Mouse (Mus musculus) gastrocnemius, postnatal 4 days (tissue): ENCODE measurements around the gene Fgfr2. TPM values are rescaled to one million over a fixed set of nuclear protein-coding genes. Genes with fewer than 3 reads are reported as not detected.
A peak's percentile ranks its signal among the peaks of the same experiment; 100 is the strongest.

Experiments
- DNase-seq, 2 experiments: peaks; one replicate each; pipeline ENCODE4 v3.0.0; 2021 to 2022; ENCODE audit warnings: low spot score in 2 of 2, mixed read lengths in 2 of 2
- total RNA-seq, 2 experiments: library from RNA; stranded (reverse); gene quantifications; 2 replicates each; pipeline ENCODE4 v1.2.3; 2021

Gene Fgfr2
- total RNA-seq, 2 experiments from 2014 or later: 6.5 to 8.0 TPM

GRCm38 (mm10) chr7:131605481-131605880, 1517.7 kb downstream of the Fgfr2 start:
- no peak for DNase-seq

DNA sequence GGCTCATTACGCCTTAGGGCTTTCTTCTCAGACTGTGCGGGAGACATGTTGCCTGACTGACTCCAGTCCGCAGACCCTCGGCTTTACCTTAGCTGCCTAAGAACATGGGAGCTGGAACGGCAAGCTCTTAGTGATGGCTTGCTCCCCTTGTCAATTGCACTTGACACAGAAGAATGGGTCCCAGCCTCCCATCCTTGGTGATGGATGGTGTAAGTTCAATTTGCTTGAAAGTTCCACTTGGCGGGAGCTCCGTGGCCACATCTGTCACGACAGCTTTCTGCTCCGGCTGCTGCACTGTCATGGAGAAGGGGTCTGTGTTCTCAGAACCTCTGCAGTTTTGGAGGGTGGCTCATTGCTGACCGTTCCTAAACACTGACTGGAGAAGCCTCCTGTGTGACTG, 1518.2 kb downstream of the Fgfr2 start:
- no peak for DNase-seq

- DNase-seq: no peak
These were observed 1520.0 kb downstream of the Fgfr2 start for GRCm38 (mm10) chr7:131603186-131603585.

- DNase-seq: no peak
These were observed 1521.0 kb downstream of the Fgfr2 start for GRCm38 (mm10) chr7:131602106-131602505.

DNA sequence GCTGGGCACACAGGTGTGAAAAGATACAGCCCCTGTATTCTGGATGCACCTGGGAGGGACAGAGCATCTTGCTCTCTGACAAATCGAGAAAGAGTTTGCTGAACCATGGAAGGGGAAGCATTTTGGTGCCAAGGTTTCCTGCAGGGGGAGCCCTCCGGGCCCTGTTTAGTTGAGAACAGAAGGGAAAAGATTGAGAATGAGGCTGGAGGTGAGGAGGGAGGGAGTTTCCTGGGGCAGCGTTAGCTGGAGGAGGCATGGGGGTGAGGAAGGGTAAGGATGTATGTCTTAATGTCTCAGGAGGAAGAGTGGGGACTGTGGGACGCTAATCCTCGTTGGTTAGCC, 1524.7 kb downstream of the Fgfr2 start:
- no peak for DNase-seq

GRCm38 (mm10) chr7:131597779-131598482, 1525.2 kb downstream of the Fgfr2 start:
- no peak for DNase-seq

GRCm38 (mm10) chr7:131585551-131585950, 1537.6 kb downstream of the Fgfr2 start:
- no peak for DNase-seq

DNA sequence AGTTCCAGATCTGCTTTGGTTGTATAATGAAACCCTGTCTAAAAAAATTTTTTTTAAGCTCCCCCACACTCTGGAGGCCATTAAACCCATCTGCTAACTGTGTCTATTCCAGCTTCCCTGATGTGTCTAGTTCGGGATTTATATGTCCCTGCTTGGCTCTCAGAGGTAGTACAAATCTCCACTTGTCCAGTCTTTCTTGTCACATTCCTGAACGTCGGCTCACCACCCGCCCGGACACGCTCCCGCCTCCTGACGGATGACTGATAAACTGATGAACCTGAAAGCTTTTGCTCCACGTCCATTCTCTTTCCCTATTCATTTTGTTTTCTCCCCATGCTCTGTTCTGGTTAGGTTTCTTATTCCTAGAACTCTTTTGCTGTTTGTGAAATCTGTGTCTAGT, 1541.0 kb downstream of the Fgfr2 start:
- DNase-seq: no peak

DNA sequence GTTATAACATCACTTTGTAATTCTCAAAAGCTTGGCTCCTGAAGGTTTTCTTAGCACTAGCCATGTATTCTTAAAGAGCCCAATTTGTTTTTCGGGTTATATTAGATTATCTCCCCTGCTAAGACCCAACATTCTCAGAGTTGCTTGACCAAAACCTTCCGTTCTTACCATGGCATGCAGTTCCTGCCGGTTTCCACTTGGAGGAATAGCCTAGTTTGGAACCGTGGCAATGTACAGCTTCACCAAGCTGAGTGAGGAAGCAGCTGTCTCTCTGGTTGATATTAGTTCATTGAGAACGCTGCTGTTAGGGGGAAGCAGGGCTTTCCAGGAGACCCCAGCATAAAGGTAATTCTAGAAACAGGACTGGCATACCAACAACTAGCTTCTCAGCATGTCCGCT, 1547.9 kb downstream of the Fgfr2 start:
- DNase-seq: no peak

- DNase-seq: no peak
These were observed 1562.5 kb downstream of the Fgfr2 start for GRCm38 (mm10) chr7:131560697-131561042.

GRCm38 (mm10) chr7:131559986-131560696, 1563.0 kb downstream of the Fgfr2 start, which contains the start of gene Bub3:
Gene Bub3, plus strand, starts transcription at chr7:131560222.
- DNase-seq: peak; percentile 68 to 87

DNA sequence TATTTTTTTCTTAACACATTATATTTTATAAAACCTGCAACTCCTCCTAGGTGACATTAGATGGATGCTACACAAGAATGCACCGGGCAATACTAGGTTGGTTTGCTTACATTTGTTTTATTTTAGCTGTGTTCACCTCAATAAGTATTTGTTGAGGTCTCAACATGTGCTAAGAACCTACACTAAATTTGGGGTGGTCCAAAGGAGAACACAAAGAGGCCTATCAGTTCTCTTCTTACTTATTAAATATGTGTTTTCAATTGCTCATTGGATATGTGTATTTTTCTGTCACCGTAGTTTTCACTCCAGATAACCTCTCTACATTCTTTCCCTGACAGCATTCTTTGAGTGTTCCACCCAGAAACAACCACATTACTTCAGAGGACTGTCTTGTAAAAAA, 1565.4 kb downstream of the Fgfr2 start:
- no peak for DNase-seq

- no peak for DNase-seq
These were observed 1566.4 kb downstream of the Fgfr2 start for GRCm38 (mm10) chr7:131556541-131557271.

DNA sequence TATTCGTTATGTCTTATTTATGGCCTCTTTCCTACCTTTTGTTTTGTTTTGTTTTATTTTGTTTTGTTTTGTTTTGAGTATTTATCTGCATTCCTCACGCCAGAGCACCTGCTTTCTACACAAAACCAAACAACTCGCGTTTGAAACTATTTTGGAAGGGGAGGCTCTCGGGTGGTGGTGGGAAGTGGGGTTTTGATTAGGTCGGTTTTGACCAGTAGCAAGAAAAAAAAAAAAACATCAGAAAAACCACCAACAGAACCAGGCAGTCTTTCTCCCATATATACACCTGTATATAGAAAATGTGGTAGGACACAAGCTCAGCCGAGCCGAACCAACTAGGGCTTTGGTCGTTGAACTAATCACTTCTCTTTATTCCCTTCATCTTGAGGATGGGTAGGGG, 1567.0 kb downstream of the Fgfr2 start:
- no peak for DNase-seq

- DNase-seq: no peak
These were observed 1567.7 kb downstream of the Fgfr2 start for GRCm38 (mm10) chr7:131555301-131556081.

GRCm38 (mm10) chr7:131554341-131555180, 1568.6 kb downstream of the Fgfr2 start:
- no peak for DNase-seq

DNA sequence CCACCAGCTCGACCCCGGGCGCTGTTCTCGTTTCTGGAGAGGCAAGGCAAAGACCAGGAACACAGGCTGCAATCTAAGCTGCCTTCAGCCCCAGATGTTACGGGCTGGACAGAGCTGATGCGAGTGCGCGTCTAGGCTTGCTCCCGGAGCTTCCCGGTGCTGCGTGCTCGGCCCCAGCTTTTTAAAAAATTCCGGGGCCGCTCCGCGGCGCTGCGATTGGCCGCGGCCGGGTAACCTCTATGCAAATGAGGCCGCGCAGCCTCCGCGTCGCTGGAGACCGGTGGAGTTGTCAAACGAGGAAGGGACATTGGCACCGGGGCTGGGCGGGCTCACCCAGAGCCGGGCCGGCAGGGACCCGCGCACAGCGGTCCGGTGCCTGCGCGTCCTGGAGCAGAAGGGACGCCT, 1569.4 kb downstream of the Fgfr2 start:
- DNase-seq: peak in 1 of 2 experiments; percentile 33

GRCm38 (mm10) chr7:131552781-131553180, 1570.4 kb downstream of the Fgfr2 start:
- no peak for DNase-seq

DNA sequence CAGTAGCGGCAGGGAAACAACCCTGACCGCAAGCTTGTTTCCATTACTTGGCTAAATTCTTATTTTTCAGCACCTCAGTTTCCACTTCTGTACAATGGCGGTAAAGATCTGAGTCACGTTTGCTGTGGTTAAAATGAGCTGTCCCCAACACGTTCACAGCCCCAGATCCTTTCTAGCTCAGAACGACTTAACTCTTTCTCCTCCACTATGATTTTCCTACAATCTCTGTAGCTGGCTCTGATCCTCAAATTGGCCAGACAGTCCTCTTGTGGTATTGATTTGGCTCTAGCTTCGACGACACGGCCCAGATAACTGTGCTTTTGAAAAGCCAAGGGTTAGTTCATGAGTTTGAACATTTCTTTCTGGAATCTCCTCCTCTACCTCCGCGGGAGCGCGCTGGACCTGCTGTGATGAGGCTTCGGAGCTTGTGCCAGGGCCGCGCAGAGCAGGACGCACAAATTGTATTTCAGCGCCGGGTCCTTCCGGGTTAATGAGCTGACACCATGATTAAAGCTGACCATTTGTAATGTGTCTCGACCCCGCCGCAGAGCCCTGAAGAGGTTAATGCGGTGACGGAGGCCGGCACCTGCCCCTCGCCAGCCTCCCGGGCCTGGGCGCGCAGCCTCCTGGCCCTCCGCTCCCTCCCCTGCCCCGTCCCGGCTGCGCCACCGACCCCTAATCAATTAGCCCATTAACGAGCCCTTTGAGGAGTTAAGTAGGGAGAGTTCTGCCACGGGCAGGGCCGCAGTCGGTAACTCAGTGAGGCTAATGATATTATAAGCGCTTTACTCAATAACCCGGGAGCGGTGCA, 1571.0 kb downstream of the Fgfr2 start:
- DNase-seq: no peak

DNA sequence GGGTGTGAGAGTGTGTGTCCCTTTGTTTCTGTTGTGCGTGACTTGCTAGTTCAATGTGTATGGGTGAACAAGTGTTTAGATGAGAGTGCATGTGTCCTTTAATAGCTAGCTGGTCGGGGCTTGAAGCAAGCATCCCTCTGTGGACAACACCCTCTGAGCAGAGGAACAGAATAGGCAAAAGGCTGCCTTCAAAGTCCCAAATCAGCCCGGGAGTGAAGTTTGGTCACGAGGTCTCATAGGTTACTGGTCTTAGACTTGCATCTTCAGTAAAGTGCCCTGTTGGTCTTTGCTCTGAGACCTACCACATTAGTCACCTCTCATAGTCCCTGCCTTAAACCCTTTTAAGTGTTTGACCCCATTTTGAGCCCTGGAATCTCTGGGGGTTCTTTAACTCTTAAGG, 1571.7 kb downstream of the Fgfr2 start:
- DNase-seq: no peak
